Mouse (Mus musculus) adrenal gland, adult 10 weeks (tissue): ENCODE results near the gene Ramp2. TPM values are rescaled to one million over a fixed set of nuclear protein-coding genes. Genes with fewer than 3 reads are reported as not detected.

ENCODE experiments used
- polyA plus RNA-seq: library from polyadenylated mRNA; stranded (reverse); fragments of 350-450 nt; fragmentation: Illumina TruSeq; extraction: RNeasy Lipid Tissue Mini Kit (QIAGEN cat#74804); gene quantifications from one replicate; pipeline ENCODE4 v1.2.3, GENCODE M21; 2014; ENCODE audit warnings: low read depth, low replicate concordance

The Ramp2 gene
- polyA plus RNA-seq, result 6.6 TPM

DNA sequence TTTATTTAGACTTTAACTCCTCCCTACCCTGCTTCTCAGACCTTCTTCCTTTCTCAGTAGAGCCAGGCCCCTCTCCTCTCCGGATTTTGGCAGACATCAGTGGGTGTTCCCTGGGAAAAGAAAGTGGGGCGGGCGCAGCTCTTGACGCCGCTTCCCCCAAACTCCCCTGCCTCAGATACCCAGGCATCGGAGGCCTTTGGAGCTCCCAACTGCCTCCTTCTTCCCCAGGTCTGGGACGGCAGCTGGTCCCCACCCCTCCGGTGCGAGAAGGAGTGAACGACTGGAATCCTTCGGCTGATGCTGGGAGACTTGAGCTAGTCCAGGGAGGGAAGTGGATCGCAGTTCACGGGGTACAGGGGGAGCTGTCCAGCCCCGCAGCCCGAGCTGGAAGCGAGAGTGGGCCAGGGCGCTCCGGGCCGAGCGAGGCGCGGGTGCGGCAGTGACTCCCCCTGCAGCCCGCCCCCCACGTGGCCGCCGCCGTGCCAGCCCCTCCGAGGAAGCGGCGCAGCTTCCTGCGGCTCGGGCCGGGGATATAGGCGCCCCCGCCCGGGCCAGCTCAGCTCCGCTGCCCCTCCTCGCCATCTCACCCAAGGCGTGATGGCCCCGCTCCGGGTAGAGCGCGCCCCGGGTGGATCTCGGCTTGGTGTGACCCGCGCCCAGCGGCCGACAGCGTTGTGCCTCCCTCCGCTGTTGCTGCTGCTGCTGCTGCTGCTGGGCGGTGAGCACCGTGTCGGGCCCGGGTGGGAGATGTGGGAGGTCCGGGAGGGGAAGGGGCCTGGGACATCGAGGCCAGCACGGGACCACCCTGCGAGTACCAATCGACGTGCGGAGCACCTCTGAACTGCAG lies at the start of gene Ramp2:
Ramp2 (plus strand) TSS at position 174 of the 847 bp plus-strand sequence.

DNA sequence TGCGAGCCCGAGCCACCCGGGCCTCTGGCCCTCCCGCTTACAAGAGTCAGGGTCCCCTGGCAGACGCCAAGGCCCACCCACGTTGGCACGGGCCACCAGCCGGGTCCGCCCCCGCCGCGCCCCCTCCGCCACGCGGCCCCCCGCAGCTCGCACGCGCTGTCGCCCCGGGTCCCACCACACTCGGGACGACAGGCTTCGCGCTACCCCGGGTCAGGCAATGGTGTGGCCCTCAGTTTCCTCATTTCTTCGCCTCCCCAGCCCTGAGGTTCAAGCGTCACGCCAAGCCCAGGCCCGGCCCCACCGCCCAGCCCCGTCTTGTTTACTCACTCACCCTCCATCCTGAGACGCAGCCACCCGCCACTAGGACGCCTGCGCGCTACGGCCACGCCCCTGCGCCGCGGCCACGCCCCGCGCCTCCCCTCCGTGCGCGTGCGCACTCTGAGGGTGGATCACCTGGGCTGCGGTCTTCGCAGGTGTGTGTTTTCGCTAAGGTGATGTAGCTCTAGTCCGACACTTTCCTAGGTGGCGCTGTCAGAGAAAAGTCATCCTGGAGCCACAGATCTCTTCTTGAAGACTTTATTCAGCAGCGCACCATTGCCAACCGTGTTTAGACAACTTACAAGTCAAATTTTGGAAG lies 19.6 kb upstream of the Ramp2 start, which contains the start of gene Ezh1:
Ezh1 (minus strand) TSS at position 399 of the 637 bp plus-strand sequence.

GRCm38 (mm10) chr11:101253613-101254389 lies 8.0 kb downstream of the Ramp2 start, which contains the start of gene Vps25:
Gene Vps25, plus strand, starts transcription at chr11:101253707.

GRCm38 (mm10) chr11:101259948-101260825 lies 14.4 kb downstream of the Ramp2 start, which contains the start of gene Wnk4:
Gene Wnk4, plus strand, starts transcription at chr11:101260567.

GRCm38 (mm10) chr11:101278223-101279192 lies 32.7 kb downstream of the Ramp2 start, which contains the start of the genes Cntd1 and Coa3:
Gene Cntd1, plus strand, starts transcription at chr11:101279012.
Gene Coa3, minus strand, starts transcription at chr11:101279114.

DNA sequence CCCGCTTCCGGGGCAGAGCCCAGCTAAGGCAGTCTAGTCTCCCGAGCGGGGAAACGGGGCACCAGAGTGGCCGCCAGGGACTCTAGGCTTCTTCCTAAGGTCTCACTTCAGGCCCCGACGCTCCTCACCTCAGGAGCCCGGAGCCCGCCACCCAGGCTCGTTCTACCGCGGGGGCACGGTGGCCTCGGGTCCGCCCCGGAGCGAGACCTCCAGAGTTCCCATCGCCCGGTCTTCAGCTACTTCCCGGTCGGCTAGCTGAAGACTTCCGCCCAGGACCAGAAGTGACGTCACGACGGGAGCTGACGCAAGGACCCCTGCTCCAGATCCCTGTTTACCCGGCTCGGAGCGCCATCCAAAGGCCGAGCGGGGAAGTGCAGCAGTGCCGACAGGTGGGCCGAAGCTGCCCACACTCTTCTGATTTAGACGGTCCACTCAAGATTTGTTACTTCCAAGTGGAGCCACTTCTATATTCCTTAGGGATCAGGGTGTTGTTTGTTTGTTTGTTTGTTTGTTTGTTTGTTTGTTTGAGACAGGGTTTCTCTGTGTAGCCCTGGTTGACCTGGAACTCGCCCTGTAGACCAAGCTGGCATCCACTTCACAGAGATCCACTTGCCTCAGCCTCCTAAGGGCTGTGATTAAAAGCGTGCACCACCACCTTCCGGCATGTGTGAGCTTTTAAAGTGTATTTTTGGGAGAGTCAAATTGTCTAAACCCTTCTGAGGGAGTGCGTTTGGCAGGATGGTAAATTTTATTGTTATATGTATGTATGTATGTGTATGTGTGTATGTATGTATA lies 56.4 kb downstream of the Ramp2 start, which contains the start of gene Becn1:
Becn1 (minus strand) TSS at position 283 of the 795 bp plus-strand sequence.

Other genes starting within 250 kb of the Ramp2 start
- 131 TPM for gene Atp6v0a1, start 236.6 kb upstream of the Ramp2 start, polyA plus RNA-seq
- gene Naglu, start 176.0 kb upstream of the Ramp2 start, polyA plus RNA-seq, result 0.76 TPM
- gene Hsd17b1, start 167.6 kb upstream of the Ramp2 start, polyA plus RNA-seq, result not detected
- gene Coasy, start 163.5 kb upstream of the Ramp2 start, polyA plus RNA-seq, result 5.5 TPM
- gene Mlx, start 158.8 kb upstream of the Ramp2 start, polyA plus RNA-seq, result 51.7 TPM
- gene Psmc3ip, start 150.6 kb upstream of the Ramp2 start, polyA plus RNA-seq, result 4.3 TPM
- gene Retreg3, start 126.1 kb upstream of the Ramp2 start, polyA plus RNA-seq, result 40.1 TPM
- gene Tubg1, start 126.1 kb upstream of the Ramp2 start, polyA plus RNA-seq, result 3.0 TPM
- gene Tubg2, start 90.1 kb upstream of the Ramp2 start, polyA plus RNA-seq, result not detected
- gene Cntnap1, start 75.5 kb upstream of the Ramp2 start, polyA plus RNA-seq, result 0.17 TPM
- not detected for gene Plekhh3, start 74.7 kb upstream of the Ramp2 start, polyA plus RNA-seq
- gene Ccr10, start 70.6 kb upstream of the Ramp2 start, polyA plus RNA-seq, result not detected
- gene Ezh1, start 19.6 kb upstream of the Ramp2 start, polyA plus RNA-seq, result 26.1 TPM
- 99.3 TPM for gene Vps25, start 7.7 kb downstream of the Ramp2 start, polyA plus RNA-seq
- not detected for gene Wnk4, start 14.5 kb downstream of the Ramp2 start, polyA plus RNA-seq
- gene Cntd1, start 33.0 kb downstream of the Ramp2 start, polyA plus RNA-seq, result 0.35 TPM
- 5.0 TPM for gene Coa3, start 33.1 kb downstream of the Ramp2 start, polyA plus RNA-seq
- 112 TPM for gene Becn1, start 56.3 kb downstream of the Ramp2 start, polyA plus RNA-seq
- 268 TPM for gene Psme3, start 70.2 kb downstream of the Ramp2 start, polyA plus RNA-seq
- gene Aoc2, start 79.0 kb downstream of the Ramp2 start, polyA plus RNA-seq, result not detected
- 22.7 TPM for gene Aoc3, start 84.6 kb downstream of the Ramp2 start, polyA plus RNA-seq
- 0.47 TPM for gene G6pc, start 121.5 kb downstream of the Ramp2 start, polyA plus RNA-seq
- 8.6 TPM for gene Aarsd1, start 171.6 kb downstream of the Ramp2 start, polyA plus RNA-seq
- not detected for gene Gm27029, start 178.8 kb downstream of the Ramp2 start, polyA plus RNA-seq
- gene Rundc1, start 179.1 kb downstream of the Ramp2 start, polyA plus RNA-seq, result 5.1 TPM
- gene Ptges3l, start 179.3 kb downstream of the Ramp2 start, polyA plus RNA-seq, result 2.7 TPM
- 55.5 TPM for gene Rpl27, start 196.3 kb downstream of the Ramp2 start, polyA plus RNA-seq
- 3.5 TPM for gene Ifi35, start 202.4 kb downstream of the Ramp2 start, polyA plus RNA-seq
- gene Rnd2, start 219.0 kb downstream of the Ramp2 start, polyA plus RNA-seq, result 6.2 TPM
- gene Vat1, start 220.2 kb downstream of the Ramp2 start, polyA plus RNA-seq, result 5.2 TPM